Mouse (Mus musculus) embryonic facial prominence, embryonic 13.5 days (tissue): ENCODE results near the gene Nr1d1. TPM values are rescaled to one million over a fixed set of nuclear protein-coding genes. Genes with fewer than 3 reads are reported as not detected.

Experiments used
- ATAC-seq: fragments of 200-750 bp; cut with Nextera tagmentation; 2 replicates; pipeline ENCODE4 v1.8.0; 2017; ENCODE audit warnings: low read depth; ENCODE audit not compliant: insufficient number of reproducible peaks, insufficient read depth, low FRiP score, low TSS enrichment
- H3K27ac ChIP-seq: fragments of 300-500 bp; sonication (generic); 2 replicates; pipeline ENCODE4 v1.5.1; 2015; ENCODE audit warnings: moderate library complexity, mild to moderate bottlenecking, inconsistent platforms
- H3K27me3 ChIP-seq: fragments of 300-500 bp; sonication (generic); 2 replicates; pipeline ENCODE4 v1.6.1; 2015; ENCODE audit warnings: mild to moderate bottlenecking, inconsistent platforms
- H3K36me3 ChIP-seq: fragments of 300-500 bp; sonication (generic); 2 replicates; pipeline ENCODE4 v1.6.1; 2015; ENCODE audit warnings: mild to moderate bottlenecking, inconsistent platforms
- H3K4me1 ChIP-seq: fragments of 300-500 bp; sonication (generic); 2 replicates; pipeline ENCODE4 v1.6.1; 2015; ENCODE audit warnings: inconsistent platforms
- H3K4me2 ChIP-seq: fragments of 300-500 bp; sonication (generic); 2 replicates; pipeline ENCODE4 v1.6.1; 2015; ENCODE audit warnings: moderate library complexity, mild to moderate bottlenecking, inconsistent platforms
- H3K4me3 ChIP-seq: fragments of 300-500 bp; sonication (generic); 2 replicates; pipeline ENCODE4 v1.5.1; 2015; ENCODE audit warnings: mild to moderate bottlenecking, inconsistent platforms
- H3K9ac ChIP-seq: fragments of 300-500 bp; sonication (generic); 2 replicates; pipeline ENCODE4 v1.6.1; 2015; ENCODE audit warnings: mild to moderate bottlenecking, inconsistent platforms
- H3K9me3 ChIP-seq: fragments of 300-500 bp; sonication (generic); 2 replicates; pipeline ENCODE4 v1.6.1; 2016; ENCODE audit warnings: inconsistent platforms
- WGBS: fragments of 180-500 bp; shearing (Covaris S2); methylation state at CpG from one replicate; pipeline ENCODE4 v1.1.7; 2015; ENCODE audit warnings: mixed read lengths; 5-methylcytosine and 5-hydroxymethylcytosine counted together
- polyA plus RNA-seq: library from polyadenylated mRNA; unstranded; fragments of >200 nt; fragmentation: Nextera tagmentation; extraction: Ambion mirVana; gene quantifications from 2 replicates; pipeline ENCODE4 v1.2.1, GENCODE M21; 2015

The Nr1d1 gene
- polyA plus RNA-seq, 1 experiment from 2014 or later, result 1.5 TPM

- H3K36me3 ChIP-seq, result peaks cover 70% of the 10 kb centered on the region
- no peak for ATAC-seq
- no peak overlapping the region for H3K4me3 ChIP-seq
- H3K4me2 ChIP-seq, result no peak overlapping the region
- H3K27ac ChIP-seq, result no peak overlapping the region
- H3K9ac ChIP-seq, result no peak overlapping the region
- no peaks in the 10 kb centered on the region for H3K27me3 ChIP-seq
- WGBS, result 86% methylated on average over 12 of the region's 12 CpGs
- H3K9me3 ChIP-seq, result no peaks in the 10 kb centered on the region
- peaks cover 31% of the 10 kb centered on the region for H3K4me1 ChIP-seq
Observed at GRCm38 (mm10) chr11:98756711-98757110, 18.4 kb downstream of the Nr1d1 start.

- 87% methylated on average over 6 of the region's 6 CpGs for WGBS
- H3K36me3 ChIP-seq, result peaks cover 62% of the 10 kb centered on the region
Observed at GRCm38 (mm10) chr11:98755726-98756380, 19.3 kb downstream of the Nr1d1 start.

GRCm38 (mm10) chr11:98754621-98755181 is 20.4 kb downstream of the Nr1d1 start:
- H3K36me3 ChIP-seq, result peaks cover 51% of the 10 kb centered on the region
- H3K4me3 ChIP-seq, result no peak overlapping the region
- no peak for ATAC-seq
- 23% methylated on average over 7 of the region's 7 CpGs for WGBS
- H3K4me1 ChIP-seq, result peaks cover 51% of the 10 kb centered on the region
- H3K4me2 ChIP-seq, result no peak overlapping the region
- H3K9me3 ChIP-seq, result no peaks in the 10 kb centered on the region
- H3K27ac ChIP-seq, result 0 out of 2 replicates have a peak overlapping the region, but pooled peaks have one; percentile 29
- no peaks in the 10 kb centered on the region for H3K27me3 ChIP-seq
- H3K9ac ChIP-seq, result no peak overlapping the region

More at GRCm38 (mm10) chr11:98755726-98756380, 19.3 kb downstream of the Nr1d1 start:
- H3K4me2 ChIP-seq, result no peak overlapping the region
- no peaks in the 10 kb centered on the region for H3K27me3 ChIP-seq
- ATAC-seq, result no peak
- H3K9me3 ChIP-seq, result no peaks in the 10 kb centered on the region
- no peak overlapping the region for H3K9ac ChIP-seq
- no peak overlapping the region for H3K27ac ChIP-seq
- H3K4me1 ChIP-seq, result peaks cover 39% of the 10 kb centered on the region
- H3K4me3 ChIP-seq, result no peak overlapping the region

DNA sequence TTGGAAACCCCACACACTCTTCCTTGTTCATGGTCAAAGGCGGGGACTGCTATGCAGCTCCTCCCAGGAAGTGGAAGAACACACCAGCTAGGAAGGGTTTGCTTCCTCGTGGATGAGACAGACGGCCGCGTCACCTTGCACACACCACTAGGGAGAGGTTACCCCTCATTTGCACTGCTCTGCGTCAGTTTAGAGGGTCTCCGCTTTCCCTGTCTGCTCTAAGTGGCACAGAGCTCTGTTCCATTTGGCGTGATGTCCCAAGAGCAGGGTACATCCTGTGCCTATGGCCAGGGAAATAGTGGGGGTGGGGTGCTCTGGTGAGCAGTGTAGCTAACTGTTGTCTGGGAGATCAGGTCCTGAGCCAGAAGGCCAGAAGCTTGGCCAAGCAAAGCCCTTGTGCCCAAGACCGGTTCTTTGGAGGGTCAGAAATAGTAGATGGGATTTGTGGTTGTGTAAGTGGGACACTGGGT is 20.9 kb downstream of the Nr1d1 start:
- no peak for ATAC-seq

GRCm38 (mm10) chr11:98753264-98753663 is 21.9 kb downstream of the Nr1d1 start:
- no peak overlapping the region for H3K27ac ChIP-seq
- H3K36me3 ChIP-seq, result peaks cover 39% of the 10 kb centered on the region
- H3K27me3 ChIP-seq, result no peaks in the 10 kb centered on the region
- 95% methylated on average over 5 of the region's 5 CpGs for WGBS
- H3K4me2 ChIP-seq, result no peak overlapping the region
- H3K4me3 ChIP-seq, result no peak overlapping the region
- peaks cover 65% of the 10 kb centered on the region for H3K4me1 ChIP-seq
- H3K9ac ChIP-seq, result 0 out of 2 replicates have a peak overlapping the region, but pooled peaks have one; percentile 3
- H3K9me3 ChIP-seq, result no peaks in the 10 kb centered on the region
- no peak for ATAC-seq

More for the DNA sequence above, 20.9 kb downstream of the Nr1d1 start:
- peaks cover 48% of the 10 kb centered on the region for H3K36me3 ChIP-seq
- H3K9me3 ChIP-seq, result no peaks in the 10 kb centered on the region
- H3K4me1 ChIP-seq, result peaks cover 56% of the 10 kb centered on the region
- H3K27ac ChIP-seq, result peak overlapping the region; percentile 29; the same call in 1 of the 2 replicates
- H3K4me2 ChIP-seq, result no peak overlapping the region
- H3K9ac ChIP-seq, result 0 out of 2 replicates have a peak overlapping the region, but pooled peaks have one; percentile 21
- no peaks in the 10 kb centered on the region for H3K27me3 ChIP-seq
- WGBS, result 69% methylated on average over 9 of the region's 9 CpGs
- no peak overlapping the region for H3K4me3 ChIP-seq

DNA sequence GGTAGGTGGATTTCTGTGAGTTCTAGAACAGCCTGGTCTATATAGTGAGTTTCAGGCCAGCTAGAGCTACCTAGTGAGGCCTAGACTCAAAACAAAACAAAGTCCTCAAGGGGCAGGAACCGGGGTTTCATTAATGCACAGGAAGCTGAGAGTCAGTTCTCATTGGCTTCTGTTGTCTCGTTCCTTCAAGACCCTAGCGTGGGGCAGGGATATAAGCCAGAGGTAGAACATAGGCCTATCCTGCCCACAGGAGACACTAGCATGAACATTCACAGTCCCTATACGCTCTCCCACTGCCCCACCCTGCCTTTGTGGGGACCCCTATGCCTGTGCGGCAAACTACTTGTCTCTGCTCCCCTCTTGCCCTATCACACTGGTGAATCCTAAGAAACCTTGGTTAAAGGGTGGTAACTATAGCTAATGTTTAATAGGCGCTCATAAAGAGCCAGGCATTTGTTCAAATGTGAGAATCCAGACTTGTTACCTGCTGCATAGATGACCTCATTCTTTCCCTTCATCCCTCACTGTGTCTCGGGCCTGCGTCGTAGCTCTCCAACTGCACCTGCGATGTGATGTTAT is 22.5 kb downstream of the Nr1d1 start:
- peaks cover 35% of the 10 kb centered on the region for H3K36me3 ChIP-seq
- no peak for ATAC-seq
- WGBS, result 79% methylated on average over 10 of the region's 10 CpGs
- H3K9me3 ChIP-seq, result no peaks in the 10 kb centered on the region
- no peak overlapping the region for H3K4me3 ChIP-seq
- H3K9ac ChIP-seq, result no peak overlapping the region
- no peaks in the 10 kb centered on the region for H3K27me3 ChIP-seq
- H3K4me2 ChIP-seq, result no peak overlapping the region
- peaks cover 71% of the 10 kb centered on the region for H3K4me1 ChIP-seq
- H3K27ac ChIP-seq, result no peak overlapping the region

- Histone ChIP-seq H3K4me3 (peak overlapping the region; percentile 26), H3K27ac (peak overlapping the region; percentile 90), H3K27me3 (no peaks in the 10 kb centered on the region), H3K36me3 (peaks cover 22% of the 10 kb centered on the region), H3K4me1 (peaks cover 83% of the 10 kb centered on the region), H3K9me3 (no peaks in the 10 kb centered on the region), H3K9ac (peak overlapping the region; percentile 58), H3K4me2 (peak overlapping the region; percentile 55)
- no peak for ATAC-seq
- WGBS, result 28% methylated on average over 6 of the region's 6 CpGs
Observed at GRCm38 (mm10) chr11:98751221-98751782, 23.8 kb downstream of the Nr1d1 start.

DNA sequence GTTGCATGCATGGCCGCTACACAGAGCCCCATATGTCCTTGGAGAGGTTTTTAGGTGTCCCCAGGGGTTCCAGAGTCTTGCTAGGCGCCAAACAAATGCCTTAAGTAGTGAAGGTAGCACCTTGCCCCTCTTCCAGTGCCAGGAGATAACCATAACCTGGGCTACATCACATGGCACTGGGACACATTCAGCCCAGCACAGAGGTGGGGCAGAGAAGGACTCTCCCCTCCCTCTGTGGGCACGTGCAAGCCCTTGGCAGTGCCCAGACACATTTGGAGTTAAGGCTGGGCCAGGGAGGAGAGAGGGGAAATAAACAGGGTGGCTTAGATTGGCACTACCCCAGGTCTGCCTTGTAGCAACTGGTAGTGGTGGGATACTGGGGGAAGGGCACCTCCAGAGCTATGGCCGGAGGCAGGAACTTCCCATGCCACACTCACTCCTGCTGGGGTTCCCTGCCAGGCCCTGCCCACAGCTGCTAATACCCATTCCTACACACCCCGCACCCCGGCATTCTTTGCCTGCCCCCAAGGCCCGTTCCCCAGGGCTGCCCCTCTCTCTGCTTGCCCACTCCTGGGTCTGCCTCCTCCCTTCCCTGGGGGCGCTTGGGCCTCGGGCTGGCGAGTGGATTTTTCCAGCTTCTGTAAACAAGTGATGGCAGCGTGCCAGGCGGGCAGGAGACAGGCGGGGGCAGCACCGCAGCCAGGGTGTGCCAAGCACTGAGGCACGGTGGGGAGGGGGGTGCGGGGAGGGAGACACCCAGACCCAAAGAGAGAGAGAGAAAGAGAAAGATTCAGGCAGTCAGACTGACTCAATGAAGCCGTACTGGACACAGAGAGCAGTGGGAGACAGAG is 24.6 kb downstream of the Nr1d1 start:
- H3K4me3 ChIP-seq, result peak overlapping the region; percentile 26
- peak overlapping the region; percentile 58; the same call in 1 of the 2 replicates for H3K9ac ChIP-seq
- no peaks in the 10 kb centered on the region for H3K9me3 ChIP-seq
- peak; percentile 11 for ATAC-seq
- peak overlapping the region; percentile 55 for H3K4me2 ChIP-seq
- no peaks in the 10 kb centered on the region for H3K27me3 ChIP-seq
- H3K27ac ChIP-seq, result peak overlapping the region; percentile 90
- H3K36me3 ChIP-seq, result peaks cover 15% of the 10 kb centered on the region
- 23% methylated on average over 17 of the region's 17 CpGs for WGBS
- peaks cover 90% of the 10 kb centered on the region for H3K4me1 ChIP-seq

- no peaks in the 10 kb centered on the region for H3K27me3 ChIP-seq
Observed at GRCm38 (mm10) chr11:98749716-98750115, 25.4 kb downstream of the Nr1d1 start.

GRCm38 (mm10) chr11:98748506-98749416 is 26.4 kb downstream of the Nr1d1 start:
- peak overlapping the region; percentile 90 for H3K27ac ChIP-seq
- peaks cover 6% of the 10 kb centered on the region for H3K36me3 ChIP-seq
- H3K4me3 ChIP-seq, result 0 out of 2 replicates have a peak overlapping the region, but pooled peaks have one; percentile 2
- peaks cover 95% of the 10 kb centered on the region for H3K4me1 ChIP-seq
- peak overlapping the region; percentile 60 for H3K4me2 ChIP-seq
- H3K27me3 ChIP-seq, result no peaks in the 10 kb centered on the region
- H3K9ac ChIP-seq, result peak overlapping the region; percentile 47
- H3K9me3 ChIP-seq, result no peaks in the 10 kb centered on the region
- WGBS, result 30% methylated on average over 15 of the region's 15 CpGs
- no peak for ATAC-seq

More at GRCm38 (mm10) chr11:98749716-98750115, 25.4 kb downstream of the Nr1d1 start:
- WGBS, result 28% methylated on average over 5 of the region's 5 CpGs
- Histone ChIP-seq H3K36me3 (peaks cover 12% of the 10 kb centered on the region), H3K4me3 (no peak overlapping the region), H3K9ac (peak overlapping the region; percentile 47; the same call in 1 of the 2 replicates), H3K27ac (peak overlapping the region; percentile 90), H3K4me2 (peak overlapping the region; percentile 60), H3K4me1 (peaks cover 95% of the 10 kb centered on the region), H3K9me3 (no peaks in the 10 kb centered on the region)
- no peak for ATAC-seq
